Mouse (Mus musculus) forebrain, embryonic 14.5 days (tissue): ENCODE measurements at regions not wholly inside any gene's neighbourhood (a gene's known extent, or its start where the extent isn't known, plus 50 kb on each side); places are given as distances from the start of the nearest gene placed in this dataset.
A peak's percentile ranks its signal among the peaks of the same experiment; 100 is the strongest.

ENCODE experiments used
- ATAC-seq: fragments of 200-750 bp; cut with Nextera tagmentation; 2 replicates; pipeline ENCODE4 v1.8.0; 2017; ENCODE audit warnings: mild to moderate bottlenecking, moderate library complexity
- DNase-seq: peaks from one replicate; pipeline ENCODE4 v3.0.0-alpha.2; 2015; ENCODE audit warnings: low spot score
- H3K27ac ChIP-seq: fragments of 300-500 bp; sonication (generic); 2 replicates; pipeline ENCODE4 v1.5.1; 2014; ENCODE audit warnings: low read depth, mild to moderate bottlenecking, control low read depth, low read length, moderate library complexity
- H3K27me3 ChIP-seq: fragments of 300-500 bp; sonication (generic); replicated peaks from 2 replicates; pipeline ENCODE4 v1.6.1; 2014; ENCODE audit warnings: low read length, control low read depth, mixed read lengths; ENCODE audit not compliant: control insufficient read depth, insufficient read depth
- H3K36me3 ChIP-seq: fragments of 300-500 bp; sonication (generic); 2 replicates; pipeline ENCODE4 v1.6.1; 2014; ENCODE audit warnings: low read length, control low read depth; ENCODE audit not compliant: control insufficient read depth, insufficient read depth
- H3K4me1 ChIP-seq: fragments of 300-500 bp; sonication (generic); 2 replicates; pipeline ENCODE4 v1.6.1; 2014; ENCODE audit warnings: antibody characterized with exemption, low read length, control low read depth; ENCODE audit not compliant: control insufficient read depth, insufficient read depth
- H3K4me2 ChIP-seq: fragments of 300-500 bp; sonication (generic); 2 replicates; pipeline ENCODE4 v1.6.1; 2014; ENCODE audit warnings: mild to moderate bottlenecking, control low read depth, low read length
- H3K4me3 ChIP-seq: fragments of 300-500 bp; sonication (generic); 2 replicates; pipeline ENCODE4 v1.5.1; 2014; ENCODE audit warnings: low read depth, low read length, control low read depth
- H3K9ac ChIP-seq: fragments of 300-500 bp; sonication (generic); 2 replicates; pipeline ENCODE4 v1.6.1; 2014; ENCODE audit warnings: mild to moderate bottlenecking, low read length, control low read depth, moderate library complexity
- H3K9me3 ChIP-seq: fragments of 300-500 bp; sonication (generic); replicated peaks from 2 replicates; pipeline ENCODE4 v1.6.1; 2016; ENCODE audit warnings: low read length, control low read depth, mixed read lengths; ENCODE audit not compliant: control insufficient read depth
- WGBS: fragments of 180-500 bp; shearing (Covaris S2); extraction: QIAGEN DNeasy Blood & Tissue Kit; methylation state at CpG from one replicate; pipeline ENCODE4 v1.1.7; 2014; 5-methylcytosine and 5-hydroxymethylcytosine counted together

- Histone ChIP-seq H3K9ac (no peak overlapping the region), H3K4me3 (no peak overlapping the region), H3K27me3 (no peaks in the 10 kb centered on the region), H3K4me2 (no peak overlapping the region), H3K4me1 (no peaks in the 10 kb centered on the region), H3K36me3 (no peaks in the 10 kb centered on the region), H3K9me3 (no peaks in the 10 kb centered on the region), H3K27ac (no peak overlapping the region)
- ATAC-seq (no peak), DNase-seq (no peak)
- 80% methylated on average over 15 of the region's 15 CpGs for WGBS
Observed at GRCm38 (mm10) chr4:33581180-33581591, 271.1 kb downstream of the Rngtt start.

- WGBS = 89% methylated on average over 17 of the region's 17 CpGs
- no peak for DNase-seq
Observed at GRCm38 (mm10) chr4:33581766-33582525, 271.8 kb downstream of the Rngtt start.

GRCm38 (mm10) chr4:33582986-33583720 is 273.0 kb downstream of the Rngtt start:
- Histone ChIP-seq H3K27ac (no peak overlapping the region), H3K4me1 (peaks cover 8% of the 10 kb centered on the region; the same call in 1 of the 2 replicates), H3K4me3 (no peak overlapping the region), H3K27me3 (no peaks in the 10 kb centered on the region), H3K36me3 (no peaks in the 10 kb centered on the region), H3K9ac (no peak overlapping the region), H3K9me3 (no peaks in the 10 kb centered on the region), H3K4me2 (no peak overlapping the region)
- ATAC-seq (no peak), DNase-seq (no peak)
- WGBS = 85% methylated on average over 15 of the region's 15 CpGs

More at GRCm38 (mm10) chr4:33581766-33582525, 271.8 kb downstream of the Rngtt start:
- no peaks in the 10 kb centered on the region for H3K9me3 ChIP-seq
- H3K4me2 ChIP-seq = no peak overlapping the region
- H3K9ac ChIP-seq = no peak overlapping the region
- no peak overlapping the region for H3K4me3 ChIP-seq
- H3K36me3 ChIP-seq = no peaks in the 10 kb centered on the region
- no peak overlapping the region for H3K27ac ChIP-seq
- ATAC-seq = no peak
- no peaks in the 10 kb centered on the region for H3K27me3 ChIP-seq
- H3K4me1 ChIP-seq = peaks cover under 1% of the 10 kb centered on the region; the same call in 1 of the 2 replicates

GRCm38 (mm10) chr4:33583979-33584907 is 274.1 kb downstream of the Rngtt start:
- 86% methylated on average over 22 of the region's 22 CpGs for WGBS
- ATAC-seq (no peak), DNase-seq (no peak)
- Histone ChIP-seq H3K4me2 (no peak overlapping the region), H3K4me1 (peaks cover 8% of the 10 kb centered on the region; the same call in 1 of the 2 replicates), H3K4me3 (no peak overlapping the region), H3K27ac (no peak overlapping the region), H3K9me3 (no peaks in the 10 kb centered on the region), H3K36me3 (no peaks in the 10 kb centered on the region), H3K27me3 (no peaks in the 10 kb centered on the region), H3K9ac (no peak overlapping the region)

GRCm38 (mm10) chr4:33585821-33586220 is 275.7 kb downstream of the Rngtt start:
- Histone ChIP-seq H3K4me1 (peaks cover 8% of the 10 kb centered on the region; the same call in 1 of the 2 replicates), H3K9me3 (no peaks in the 10 kb centered on the region), H3K4me2 (no peak overlapping the region), H3K4me3 (no peak overlapping the region), H3K27ac (no peak overlapping the region; the same call in 1 of the 2 replicates), H3K36me3 (no peaks in the 10 kb centered on the region), H3K27me3 (no peaks in the 10 kb centered on the region), H3K9ac (no peak overlapping the region)
- ATAC-seq (0 out of 2 replicates have a peak, but pooled peaks have one; percentile 1), DNase-seq (no peak)
- WGBS = 87% methylated on average over 6 of the region's 6 CpGs

- ATAC-seq (no peak; the same call in 1 of the 2 replicates), DNase-seq (no peak)
- Histone ChIP-seq H3K4me2 (peak overlapping the region; percentile 30; the same call in 1 of the 2 replicates), H3K27me3 (no peaks in the 10 kb centered on the region), H3K4me3 (no peak overlapping the region), H3K4me1 (peaks cover 8% of the 10 kb centered on the region; the same call in 1 of the 2 replicates), H3K9ac (no peak overlapping the region), H3K36me3 (no peaks in the 10 kb centered on the region), H3K27ac (peak overlapping the region; percentile 34; the same call in 1 of the 2 replicates), H3K9me3 (no peaks in the 10 kb centered on the region)
- 28% methylated on average over 4 of the region's 4 CpGs for WGBS
Observed at GRCm38 (mm10) chr4:33586290-33586614, 276.1 kb downstream of the Rngtt start.

- Histone ChIP-seq H3K9ac (0 out of 2 replicates have a peak overlapping the region, but pooled peaks have one; percentile 2), H3K27me3 (no peaks in the 10 kb centered on the region), H3K4me2 (peak overlapping the region; percentile 30), H3K9me3 (no peaks in the 10 kb centered on the region), H3K4me3 (0 out of 2 replicates have a peak overlapping the region, but pooled peaks have one; percentile 1), H3K27ac (peak overlapping the region; percentile 34; the same call in 1 of the 2 replicates), H3K4me1 (peaks cover 8% of the 10 kb centered on the region; the same call in 1 of the 2 replicates), H3K36me3 (no peaks in the 10 kb centered on the region)
- peak; percentile 81 for ATAC-seq
- DNase-seq = peak; percentile 76
- WGBS = 9% methylated on average over 15 of the region's 15 CpGs
Observed at GRCm38 (mm10) chr4:33586615-33587451, 276.7 kb downstream of the Rngtt start.

GRCm38 (mm10) chr4:33587666-33588065 is 277.6 kb downstream of the Rngtt start:
- H3K27ac ChIP-seq = no peak overlapping the region
- H3K4me3 ChIP-seq = no peak overlapping the region
- no peaks in the 10 kb centered on the region for H3K9me3 ChIP-seq
- H3K9ac ChIP-seq = no peak overlapping the region
- peaks cover 8% of the 10 kb centered on the region; the same call in 1 of the 2 replicates for H3K4me1 ChIP-seq
- WGBS = 83% methylated on average over 11 of the region's 11 CpGs
- ATAC-seq (peak; percentile 22), DNase-seq (no peak)
- H3K36me3 ChIP-seq = no peaks in the 10 kb centered on the region
- no peaks in the 10 kb centered on the region for H3K27me3 ChIP-seq
- no peak overlapping the region for H3K4me2 ChIP-seq
